Mouse (Mus musculus): Measurements from ENCODE around the gene Ccdc88c. TPM values are rescaled to one million over a fixed set of nuclear protein-coding genes. Genes with fewer than 3 reads are reported as not detected.

Ccdc88c gene
- polyA plus RNA-seq, 1 experiment from 2014 or later: 16.7 TPM

DNA sequence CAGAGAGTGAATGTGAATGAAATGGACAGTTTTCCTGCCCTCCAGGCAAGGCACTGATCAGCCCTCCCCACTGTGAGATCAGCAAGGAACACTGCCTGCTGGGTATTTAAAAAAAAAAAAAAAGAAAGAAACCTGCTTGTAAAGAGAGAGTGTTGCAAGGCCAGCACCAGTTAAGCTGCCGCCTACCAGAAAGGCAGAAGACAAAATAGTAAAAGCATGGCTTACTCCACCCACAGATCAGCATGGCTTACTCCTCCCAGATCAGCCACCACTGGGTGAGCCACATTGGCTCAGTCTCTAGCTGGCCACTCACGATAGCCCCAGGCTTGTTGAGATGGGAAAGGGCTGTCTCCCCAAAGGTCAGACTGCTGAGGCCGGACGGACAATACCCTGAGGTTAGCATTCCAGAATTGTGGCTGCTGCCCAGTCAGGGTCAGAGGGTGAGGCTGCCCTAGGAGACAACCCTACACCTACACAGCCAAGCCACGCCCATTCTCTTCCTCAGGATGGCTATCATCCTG is 32.4 kb downstream of the Ccdc88c start:
- H3K9ac ChIP-seq (replicated peaks; ENCODE audit: low read length): no peak overlapping the region
- no peak overlapping the region for H3K4me2 ChIP-seq (ENCODE audit: low read length)
- no peaks in the 10 kb centered on the region for H3K27me3 ChIP-seq (ENCODE audit: control insufficient read depth, insufficient read depth, low read length)
- no peaks in the 10 kb centered on the region for H3K36me3 ChIP-seq (ENCODE audit: control insufficient read depth, insufficient read depth, low read length)
- peak overlapping the region; percentile 34; the same call in 1 of the 2 replicates for H3K27ac ChIP-seq (replicated peaks; ENCODE audit: low read depth, low read length)
- no peak overlapping the region for H3K4me3 ChIP-seq (replicated peaks; ENCODE audit: low read depth, low read length)
- H3K4me1 ChIP-seq (ENCODE audit: control insufficient read depth, insufficient read depth, low read length): peaks cover 45% of the 10 kb centered on the region
- WGBS: 14% methylated on average over 5 of the region's 5 CpGs
- DNase-seq (peak; percentile 56), ATAC-seq (ENCODE audit: low FRiP score, low TSS enrichment) (peak; percentile 26; the same call in 1 of the 2 replicates)
- H3K9me3 ChIP-seq (ENCODE audit: control insufficient read depth, low read length): no peaks in the 10 kb centered on the region

DNA sequence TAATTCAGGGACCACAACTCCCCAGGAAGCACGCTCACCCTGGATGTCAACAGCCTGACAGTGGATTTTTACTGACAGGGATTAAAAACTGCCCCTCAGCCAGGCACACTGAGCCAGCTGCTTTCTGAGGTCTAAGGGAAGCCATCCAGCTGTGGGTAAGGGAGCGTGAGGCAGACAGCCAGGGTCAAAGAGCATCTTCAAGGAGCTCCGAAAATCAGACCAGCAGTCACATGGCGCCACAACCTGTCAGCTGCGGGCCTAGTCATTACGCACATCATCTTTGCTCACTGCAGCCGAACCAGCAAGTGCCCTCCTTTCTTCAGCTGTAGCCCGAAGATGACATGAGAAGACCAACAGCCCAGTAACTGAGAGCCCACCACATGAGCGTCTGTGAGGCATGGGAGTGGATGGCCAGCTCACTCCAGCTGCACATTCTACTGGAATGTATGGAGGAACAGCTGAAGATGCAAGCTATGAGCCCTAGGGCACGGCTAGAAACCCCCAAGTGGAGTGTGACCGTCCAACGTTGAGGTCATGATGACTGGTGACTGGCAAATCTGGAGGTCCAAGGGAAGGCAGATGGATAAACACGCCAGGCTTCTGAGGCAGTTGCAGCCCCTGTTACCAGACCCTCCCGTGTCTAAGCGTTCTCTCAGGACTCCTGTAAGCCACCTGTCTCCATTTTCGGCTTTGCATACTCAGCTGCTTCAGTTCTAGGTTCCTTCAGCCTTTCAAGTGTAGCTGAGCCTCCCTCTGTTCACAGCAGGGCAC is 33.1 kb downstream of the Ccdc88c start:
- Histone ChIP-seq H3K4me2 (ENCODE audit: low read length) (no peak overlapping the region), H3K36me3 (ENCODE audit: control insufficient read depth, insufficient read depth, low read length) (no peaks in the 10 kb centered on the region), H3K9me3 (ENCODE audit: control insufficient read depth, low read length) (no peaks in the 10 kb centered on the region), H3K4me1 (ENCODE audit: control insufficient read depth, insufficient read depth, low read length) (peaks cover 50% of the 10 kb centered on the region), H3K27ac (replicated peaks; ENCODE audit: low read depth, low read length) (peak overlapping the region; percentile 34), H3K27me3 (ENCODE audit: control insufficient read depth, insufficient read depth, low read length) (no peaks in the 10 kb centered on the region), H3K4me3 (replicated peaks; ENCODE audit: low read depth, low read length) (no peak overlapping the region), H3K9ac (replicated peaks; ENCODE audit: low read length) (no peak overlapping the region)
- ATAC-seq (ENCODE audit: low FRiP score, low TSS enrichment): no peak
- DNase-seq: no peak
- 17% methylated on average over 16 of the region's 16 CpGs for WGBS

DNA sequence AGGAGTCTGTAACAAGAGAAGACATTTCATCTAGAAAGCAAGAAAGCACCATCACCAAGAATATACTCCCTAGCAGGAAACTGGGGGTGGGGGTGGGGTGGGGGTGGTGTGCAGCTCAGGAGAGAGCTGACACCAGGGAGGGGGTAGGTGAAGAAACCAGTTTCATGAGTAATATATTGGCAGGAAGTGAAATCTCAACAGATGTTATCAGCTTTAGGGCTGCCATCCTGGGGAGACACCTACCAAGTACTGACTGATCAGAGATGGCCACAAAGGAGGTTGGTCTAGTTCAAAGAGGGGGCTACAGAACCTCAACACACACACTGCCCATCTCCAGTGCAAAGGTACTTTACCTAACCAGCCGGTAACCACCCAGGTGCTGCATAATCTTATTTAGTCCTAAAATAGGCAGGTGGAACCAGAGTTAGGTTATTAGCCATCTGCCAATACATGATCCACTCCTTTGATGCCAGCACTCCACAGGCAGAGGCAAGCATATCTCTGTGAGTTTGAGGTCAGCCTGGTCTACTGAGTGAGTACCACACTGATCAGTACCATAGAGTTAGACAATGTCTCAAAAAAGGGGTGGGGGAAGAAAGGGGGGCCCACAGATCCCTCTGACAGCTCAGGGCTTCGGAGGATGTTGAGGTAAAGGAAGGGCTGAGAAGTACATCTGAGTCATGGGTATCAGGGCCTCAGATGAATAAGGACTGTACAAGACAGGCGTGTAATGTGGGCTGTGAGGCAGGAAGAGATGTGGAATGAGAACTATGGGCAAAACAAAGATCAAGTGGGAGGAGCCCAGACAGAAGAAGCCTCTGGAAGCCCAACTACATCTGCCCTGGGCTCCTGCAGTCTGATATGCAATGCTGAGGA is 34.5 kb downstream of the Ccdc88c start:
- no peaks in the 10 kb centered on the region for H3K9me3 ChIP-seq (ENCODE audit: control insufficient read depth, low read length)
- peaks cover 61% of the 10 kb centered on the region for H3K4me1 ChIP-seq (ENCODE audit: control insufficient read depth, insufficient read depth, low read length)
- H3K27ac ChIP-seq (replicated peaks; ENCODE audit: low read depth, low read length): no peak overlapping the region
- no peak overlapping the region for H3K9ac ChIP-seq (replicated peaks; ENCODE audit: low read length)
- no peak for ATAC-seq (ENCODE audit: low FRiP score, low TSS enrichment)
- 59% methylated on average over 3 of the region's 3 CpGs for WGBS
- no peaks in the 10 kb centered on the region for H3K36me3 ChIP-seq (ENCODE audit: control insufficient read depth, insufficient read depth, low read length)
- H3K27me3 ChIP-seq (ENCODE audit: control insufficient read depth, insufficient read depth, low read length): no peaks in the 10 kb centered on the region
- H3K4me3 ChIP-seq (replicated peaks; ENCODE audit: low read depth, low read length): no peak overlapping the region
- H3K4me2 ChIP-seq (ENCODE audit: low read length): no peak overlapping the region
- no peak for DNase-seq

DNA sequence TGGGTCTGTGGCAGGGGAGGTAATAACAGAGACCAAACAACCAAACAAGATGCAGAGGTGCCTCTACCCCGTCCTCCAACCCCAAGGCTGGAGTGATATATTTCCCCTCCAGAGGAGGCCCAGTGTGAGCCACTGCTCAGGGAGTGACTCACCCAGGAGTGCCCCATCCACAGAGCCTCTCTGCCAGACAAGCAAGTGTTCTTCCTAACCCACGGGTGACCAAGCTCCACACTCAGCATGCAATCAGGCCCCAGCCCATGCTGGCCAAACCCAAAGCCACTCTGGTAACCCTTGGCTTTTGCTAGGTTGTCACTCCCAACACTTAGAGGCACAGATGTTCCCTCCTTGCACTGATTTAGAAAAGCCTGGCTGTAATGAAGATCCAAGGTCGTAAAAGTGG is 35.7 kb downstream of the Ccdc88c start:
- H3K27ac ChIP-seq (replicated peaks; ENCODE audit: low read depth, low read length): no peak overlapping the region
- H3K4me1 ChIP-seq (ENCODE audit: control insufficient read depth, insufficient read depth, low read length): peaks cover 61% of the 10 kb centered on the region
- H3K9me3 ChIP-seq (ENCODE audit: control insufficient read depth, low read length): no peaks in the 10 kb centered on the region
- no peak for ATAC-seq (ENCODE audit: low FRiP score, low TSS enrichment)
- WGBS: 89% methylated on average over 3 of the region's 3 CpGs
- no peak overlapping the region for H3K9ac ChIP-seq (replicated peaks; ENCODE audit: low read length)
- no peak overlapping the region for H3K4me3 ChIP-seq (replicated peaks; ENCODE audit: low read depth, low read length)
- DNase-seq: no peak
- H3K36me3 ChIP-seq (ENCODE audit: control insufficient read depth, insufficient read depth, low read length): no peaks in the 10 kb centered on the region
- no peak overlapping the region for H3K4me2 ChIP-seq (ENCODE audit: low read length)
- H3K27me3 ChIP-seq (ENCODE audit: control insufficient read depth, insufficient read depth, low read length): no peaks in the 10 kb centered on the region

DNA sequence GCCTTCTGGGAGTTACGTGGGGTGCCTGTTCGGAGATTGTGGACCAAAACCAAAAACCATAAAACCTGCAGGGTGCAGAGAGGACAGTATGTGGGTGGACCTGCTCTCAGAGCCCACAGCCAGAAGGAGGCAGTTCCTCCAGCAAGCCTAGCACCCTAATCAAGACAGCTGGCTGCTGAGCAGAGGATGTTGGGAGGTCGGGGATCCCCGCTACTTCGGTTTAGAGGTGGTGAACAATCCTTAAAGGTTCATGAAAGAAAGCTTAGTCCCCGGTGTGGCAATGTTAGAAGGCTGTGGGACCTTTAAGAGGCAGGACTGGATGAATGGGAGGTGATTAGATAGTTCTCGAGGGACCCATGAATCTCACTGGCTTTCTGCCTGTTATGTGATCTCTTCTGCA is 36.4 kb downstream of the Ccdc88c start:
- no peaks in the 10 kb centered on the region for H3K27me3 ChIP-seq (ENCODE audit: control insufficient read depth, insufficient read depth, low read length)
- H3K9ac ChIP-seq (replicated peaks; ENCODE audit: low read length): no peak overlapping the region
- H3K9me3 ChIP-seq (ENCODE audit: control insufficient read depth, low read length): no peaks in the 10 kb centered on the region
- no peak overlapping the region for H3K27ac ChIP-seq (replicated peaks; ENCODE audit: low read depth, low read length)
- 84% methylated on average over 7 of the region's 7 CpGs for WGBS
- no peak overlapping the region for H3K4me3 ChIP-seq (replicated peaks; ENCODE audit: low read depth, low read length)
- no peak overlapping the region for H3K4me2 ChIP-seq (ENCODE audit: low read length)
- peaks cover 60% of the 10 kb centered on the region for H3K4me1 ChIP-seq (ENCODE audit: control insufficient read depth, insufficient read depth, low read length)
- DNase-seq: no peak
- no peaks in the 10 kb centered on the region for H3K36me3 ChIP-seq (ENCODE audit: control insufficient read depth, insufficient read depth, low read length)
- ATAC-seq (ENCODE audit: low FRiP score, low TSS enrichment): no peak

DNA sequence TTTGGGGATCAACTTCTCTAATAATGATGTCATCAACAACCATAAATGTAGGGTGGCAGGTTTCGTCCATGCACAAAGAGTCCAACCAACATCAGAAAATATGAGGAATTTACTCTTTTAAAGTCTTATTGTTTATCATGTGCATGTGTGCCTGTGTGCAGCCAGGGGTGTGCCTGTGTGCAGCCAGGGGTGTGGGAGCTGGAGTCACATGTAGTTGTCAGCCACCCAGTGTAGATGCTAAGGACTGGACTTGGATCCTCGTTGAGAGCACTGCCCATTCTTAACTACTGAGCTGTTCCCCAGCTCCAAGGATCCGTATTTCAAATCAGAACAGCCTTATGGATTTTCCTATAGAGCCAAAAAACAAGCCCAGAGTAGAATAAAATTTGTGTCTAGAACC is 37.7 kb downstream of the Ccdc88c start:
- H3K4me2 ChIP-seq (ENCODE audit: low read length): no peak overlapping the region
- peak overlapping the region; percentile 66; the same call in 1 of the 2 replicates for H3K27ac ChIP-seq (replicated peaks; ENCODE audit: low read depth, low read length)
- H3K9me3 ChIP-seq (ENCODE audit: control insufficient read depth, low read length): no peaks in the 10 kb centered on the region
- no peaks in the 10 kb centered on the region for H3K27me3 ChIP-seq (ENCODE audit: control insufficient read depth, insufficient read depth, low read length)
- H3K9ac ChIP-seq (replicated peaks; ENCODE audit: low read length): no peak overlapping the region
- DNase-seq (no peak), ATAC-seq (ENCODE audit: low FRiP score, low TSS enrichment) (no peak)
- H3K36me3 ChIP-seq (ENCODE audit: control insufficient read depth, insufficient read depth, low read length): no peaks in the 10 kb centered on the region
- WGBS: 75% methylated on average over 3 of the region's 3 CpGs
- peaks cover 51% of the 10 kb centered on the region for H3K4me1 ChIP-seq (ENCODE audit: control insufficient read depth, insufficient read depth, low read length)
- no peak overlapping the region for H3K4me3 ChIP-seq (replicated peaks; ENCODE audit: low read depth, low read length)

DNA sequence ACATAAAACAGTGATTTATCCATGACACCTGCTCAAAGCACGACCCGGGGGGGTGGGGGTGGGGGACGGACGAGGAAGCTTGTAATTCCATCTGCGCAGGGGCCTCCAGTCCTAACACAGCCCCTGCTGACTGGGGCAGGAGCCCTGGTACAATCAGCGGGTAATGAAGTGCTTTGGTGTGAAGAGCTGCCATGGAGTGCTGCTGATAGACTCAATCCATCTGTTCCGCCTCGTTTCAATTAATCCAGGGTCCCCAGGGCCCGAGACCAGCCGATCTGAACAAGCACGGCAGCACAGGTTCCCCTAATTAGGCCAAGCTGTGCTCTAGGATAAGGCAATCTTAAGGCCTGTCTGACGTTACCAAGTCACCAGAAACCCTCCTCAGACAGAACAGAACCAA is 38.6 kb downstream of the Ccdc88c start:
- H3K27ac ChIP-seq (replicated peaks; ENCODE audit: low read depth, low read length): peak overlapping the region; percentile 66
- H3K4me2 ChIP-seq (ENCODE audit: low read length): peak overlapping the region; percentile 15
- 6% methylated on average over 12 of the region's 12 CpGs for WGBS
- DNase-seq: peak; percentile 85
- peaks cover 43% of the 10 kb centered on the region for H3K4me1 ChIP-seq (ENCODE audit: control insufficient read depth, insufficient read depth, low read length)
- no peaks in the 10 kb centered on the region for H3K36me3 ChIP-seq (ENCODE audit: control insufficient read depth, insufficient read depth, low read length)
- H3K9ac ChIP-seq (replicated peaks; ENCODE audit: low read length): no peak overlapping the region
- H3K4me3 ChIP-seq (replicated peaks; ENCODE audit: low read depth, low read length): no peak overlapping the region
- no peaks in the 10 kb centered on the region for H3K9me3 ChIP-seq (ENCODE audit: control insufficient read depth, low read length)
- ATAC-seq (ENCODE audit: low FRiP score, low TSS enrichment): peak; percentile 76
- no peaks in the 10 kb centered on the region for H3K27me3 ChIP-seq (ENCODE audit: control insufficient read depth, insufficient read depth, low read length)

DNA sequence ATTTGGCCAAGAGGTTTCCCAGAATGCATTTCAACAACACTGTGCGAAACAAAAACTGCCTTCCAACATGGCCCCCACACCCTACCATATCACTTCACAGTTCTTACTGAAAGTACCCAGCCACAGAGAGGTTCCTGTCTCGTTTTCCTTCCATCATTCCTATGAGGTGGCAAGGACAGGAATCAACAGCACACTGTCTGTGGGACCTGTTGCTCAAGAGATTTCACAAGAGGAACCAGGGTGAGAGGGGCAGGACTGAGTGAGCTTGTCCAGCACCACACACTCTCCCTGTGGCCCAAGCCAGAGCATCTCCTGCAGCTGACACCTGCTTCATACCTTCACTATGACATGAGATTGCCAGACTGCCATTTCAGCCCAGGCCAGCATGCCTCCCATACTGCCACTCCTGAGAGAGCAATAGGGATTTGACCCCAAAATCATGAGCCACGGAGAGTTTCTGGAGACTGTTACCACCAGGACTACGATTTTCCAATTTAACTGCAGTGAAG is 39.0 kb downstream of the Ccdc88c start:
- no peaks in the 10 kb centered on the region for H3K9me3 ChIP-seq (ENCODE audit: control insufficient read depth, low read length)
- peak; percentile 7; the same call in 1 of the 2 replicates for ATAC-seq (ENCODE audit: low FRiP score, low TSS enrichment)
- no peak overlapping the region for H3K9ac ChIP-seq (replicated peaks; ENCODE audit: low read length)
- no peak for DNase-seq
- H3K36me3 ChIP-seq (ENCODE audit: control insufficient read depth, insufficient read depth, low read length): no peaks in the 10 kb centered on the region
- H3K4me3 ChIP-seq (replicated peaks; ENCODE audit: low read depth, low read length): no peak overlapping the region
- no peaks in the 10 kb centered on the region for H3K27me3 ChIP-seq (ENCODE audit: control insufficient read depth, insufficient read depth, low read length)
- WGBS: 51% methylated on average over 4 of the region's 4 CpGs
- H3K4me2 ChIP-seq (ENCODE audit: low read length): peak overlapping the region; percentile 15
- H3K27ac ChIP-seq (replicated peaks; ENCODE audit: low read depth, low read length): peak overlapping the region; percentile 66
- peaks cover 38% of the 10 kb centered on the region for H3K4me1 ChIP-seq (ENCODE audit: control insufficient read depth, insufficient read depth, low read length)

Measured in midbrain, embryonic 14.5 days (tissue).